Mouse (Mus musculus) brown adipose tissue, adult 24 weeks (tissue): ENCODE results near the gene Kcnk18. TPM values are rescaled to one million over a fixed set of nuclear protein-coding genes. Genes with fewer than 3 reads are reported as not detected.

Source experiments
- H3K27ac ChIP-seq: fragments of 200-500 bp; replicated peaks from 2 replicates; pipeline ENCODE4 v1.5.1; 2012; ENCODE audit warnings: low read depth, mild to moderate bottlenecking, low read length
- H3K4me1 ChIP-seq: fragments of 200-500 bp; 2 replicates; pipeline ENCODE4 v1.6.1; 2012; ENCODE audit warnings: low read length, mixed read lengths; ENCODE audit not compliant: control insufficient read depth, insufficient read depth, insufficient read length
- H3K4me3 ChIP-seq: fragments of 200-500 bp; 2 replicates; pipeline ENCODE4 v1.5.1; 2012; ENCODE audit warnings: low read depth, mild to moderate bottlenecking, low read length, moderate library complexity; ENCODE audit not compliant: insufficient read depth
- polyA plus RNA-seq: library from polyadenylated mRNA; stranded (reverse); fragments of >200 nt; gene quantifications from 2 replicates; pipeline ENCODE4 v1.2.4, GENCODE M21; 2012; ENCODE audit not compliant: missing spikeins, insufficient read depth, insufficient read length

Gene Kcnk18
- polyA plus RNA-seq, 1 experiment, result not detected

DNA sequence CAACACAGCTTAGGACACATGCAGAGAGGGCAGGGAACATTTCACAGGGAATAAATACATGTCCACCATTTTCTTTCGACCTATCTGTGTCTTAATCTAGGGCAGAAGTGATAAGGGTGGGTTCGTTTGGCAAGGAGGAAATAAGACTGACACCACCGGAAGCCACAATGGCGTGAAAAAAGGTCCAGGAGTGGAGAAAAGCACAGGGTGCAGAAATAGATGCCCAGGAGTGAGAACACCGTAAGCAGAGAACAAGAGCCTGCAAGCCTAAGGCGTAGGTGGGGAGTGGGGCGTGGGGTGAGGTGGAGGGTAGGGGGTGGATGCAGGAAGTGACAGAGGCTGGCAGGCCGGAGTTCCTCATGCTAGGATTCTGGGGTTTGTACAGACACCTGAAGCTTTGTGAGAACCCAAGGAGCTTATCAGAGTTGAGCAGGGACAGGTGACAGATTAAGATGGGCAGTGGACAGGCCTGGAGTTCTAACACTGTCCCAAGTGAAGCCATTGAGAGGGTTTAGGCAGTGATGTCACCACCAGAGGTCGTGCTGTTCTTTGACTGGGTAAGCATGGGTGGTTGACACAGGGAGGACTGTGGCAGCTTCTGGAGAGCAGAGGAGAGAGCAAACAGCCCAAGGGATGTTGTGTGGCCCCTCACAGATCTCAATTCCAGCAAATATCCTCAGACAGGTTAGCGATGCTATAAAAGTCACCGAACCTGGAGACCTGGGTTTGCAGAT lies 29.7 kb downstream of the Kcnk18 start:
- no peaks in the 10 kb centered on the region for H3K4me1 ChIP-seq
- no peak overlapping the region for H3K4me3 ChIP-seq
- H3K27ac ChIP-seq, result no peak overlapping the region

DNA sequence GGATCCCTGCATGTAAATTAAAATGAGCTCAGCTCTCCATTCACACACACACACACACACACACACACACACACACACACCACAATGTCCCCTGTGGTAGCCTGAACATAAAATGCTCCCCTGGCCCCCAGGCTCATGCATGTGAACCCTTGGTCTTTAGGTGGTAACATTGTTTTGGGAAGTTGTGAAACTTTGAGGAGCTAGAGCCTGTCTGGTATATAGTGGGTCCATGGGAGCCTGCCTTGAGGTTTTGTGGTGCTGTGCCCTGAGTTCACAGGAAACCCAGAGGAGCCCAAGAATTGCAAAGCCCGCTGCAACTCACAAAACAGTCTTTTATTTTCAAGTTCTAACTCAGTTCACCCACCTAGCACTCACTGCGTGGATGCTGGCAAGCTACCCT lies 33.6 kb downstream of the Kcnk18 start:
- no peak overlapping the region for H3K4me3 ChIP-seq
- no peak overlapping the region for H3K27ac ChIP-seq
- no peaks in the 10 kb centered on the region for H3K4me1 ChIP-seq

DNA sequence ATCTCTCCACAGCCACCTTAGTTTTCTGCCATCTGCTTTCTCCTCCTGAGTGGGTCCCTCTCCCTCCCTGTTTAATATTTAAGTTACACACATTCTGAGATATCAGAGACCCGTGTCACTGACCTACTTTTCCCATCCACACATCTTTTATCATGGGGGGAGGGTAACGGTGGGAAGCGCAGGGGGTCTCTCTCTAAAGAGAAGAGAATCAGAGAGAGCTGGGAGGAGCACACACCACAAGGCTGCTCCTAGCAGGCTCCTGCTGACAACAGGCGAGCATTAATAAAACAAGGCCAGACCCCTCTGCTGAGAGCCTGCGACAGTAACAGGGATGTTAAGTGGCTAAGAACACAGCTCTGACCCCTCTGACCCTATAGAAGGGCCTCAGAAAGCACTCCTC lies 40.6 kb downstream of the Kcnk18 start:
- Histone ChIP-seq H3K4me3 (no peak overlapping the region), H3K27ac (no peak overlapping the region), H3K4me1 (no peaks in the 10 kb centered on the region)

GRCm38 (mm10) chr19:59260718-59261442 lies 41.9 kb downstream of the Kcnk18 start, which contains the start of gene Slc18a2:
Gene Slc18a2, plus strand, starts transcription at chr19:59260896.
- Histone ChIP-seq H3K4me3 (no peak within 1 kb of the TSS), H3K27ac (no peak within 1 kb of the TSS)

DNA sequence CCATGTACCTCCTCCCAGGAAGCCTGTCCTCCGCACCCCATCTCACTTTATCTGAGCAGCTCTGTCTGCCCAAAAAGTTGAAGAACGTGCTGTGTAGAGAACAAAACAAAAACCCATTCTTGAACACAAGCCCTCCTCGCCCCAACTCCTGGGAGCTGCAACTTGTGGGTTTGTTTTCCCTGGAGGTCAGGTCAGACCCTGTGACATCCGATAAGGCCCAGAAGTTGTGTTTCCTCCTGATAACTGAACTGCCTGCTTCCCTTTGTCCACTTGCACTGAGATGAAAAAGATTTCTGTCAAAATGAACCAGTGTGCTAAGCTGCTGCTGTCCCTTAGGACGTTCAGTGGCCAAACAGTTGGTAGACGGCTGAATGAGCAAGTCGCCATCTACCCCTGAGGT lies 42.6 kb downstream of the Kcnk18 start:
- H3K4me3 ChIP-seq, result no peak overlapping the region
- H3K4me1 ChIP-seq, result no peaks in the 10 kb centered on the region
- H3K27ac ChIP-seq, result no peak overlapping the region

More at GRCm38 (mm10) chr19:59260718-59261442, 41.9 kb downstream of the Kcnk18 start, which contains the start of gene Slc18a2:
- no peaks in the 10 kb centered on the region for H3K4me1 ChIP-seq

DNA sequence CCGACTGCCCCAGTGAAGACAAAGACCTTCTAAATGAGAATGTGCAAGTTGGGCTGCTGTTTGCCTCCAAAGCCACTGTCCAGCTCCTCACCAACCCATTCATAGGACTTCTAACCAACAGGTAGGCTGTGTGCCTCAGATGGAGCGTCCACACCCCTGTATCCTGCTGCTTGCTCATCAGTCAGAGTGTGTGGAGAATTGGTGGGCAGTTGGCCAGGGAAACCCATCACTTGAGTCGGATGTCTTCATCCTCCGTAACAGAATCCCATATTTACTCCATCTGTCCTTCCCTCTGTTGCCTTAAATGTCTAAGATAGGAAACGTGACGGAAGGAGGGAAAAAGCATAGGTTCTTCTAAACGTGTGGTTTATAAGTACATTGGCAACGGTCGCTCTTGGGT lies 44.2 kb downstream of the Kcnk18 start:
- H3K4me3 ChIP-seq, result no peak overlapping the region
- H3K27ac ChIP-seq, result no peak overlapping the region
- H3K4me1 ChIP-seq, result no peaks in the 10 kb centered on the region

GRCm38 (mm10) chr19:59264838-59265532 lies 46.0 kb downstream of the Kcnk18 start:
- Histone ChIP-seq H3K4me1 (no peaks in the 10 kb centered on the region), H3K27ac (no peak overlapping the region), H3K4me3 (no peak overlapping the region)

DNA sequence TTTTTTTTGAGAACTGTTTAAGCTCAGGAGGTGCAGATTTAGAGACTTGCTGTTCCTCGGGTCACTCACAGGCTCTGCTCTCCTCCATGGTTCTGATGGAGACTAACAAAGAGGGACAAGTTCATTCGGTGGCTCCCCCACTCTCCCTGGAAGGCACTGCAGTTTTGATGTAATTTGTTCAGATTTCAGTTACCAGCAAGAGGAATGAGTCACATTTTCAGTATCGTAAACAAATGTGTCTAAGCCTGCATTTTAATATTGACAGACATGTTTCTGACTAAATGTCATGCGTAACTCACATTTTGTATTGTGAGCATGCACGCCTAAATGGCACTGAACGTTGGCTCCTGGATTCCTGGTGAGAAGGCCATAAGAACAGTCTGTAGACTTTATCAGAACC lies 46.9 kb downstream of the Kcnk18 start:
- H3K4me1 ChIP-seq, result no peaks in the 10 kb centered on the region
- H3K27ac ChIP-seq, result no peak overlapping the region
- H3K4me3 ChIP-seq, result no peak overlapping the region

DNA sequence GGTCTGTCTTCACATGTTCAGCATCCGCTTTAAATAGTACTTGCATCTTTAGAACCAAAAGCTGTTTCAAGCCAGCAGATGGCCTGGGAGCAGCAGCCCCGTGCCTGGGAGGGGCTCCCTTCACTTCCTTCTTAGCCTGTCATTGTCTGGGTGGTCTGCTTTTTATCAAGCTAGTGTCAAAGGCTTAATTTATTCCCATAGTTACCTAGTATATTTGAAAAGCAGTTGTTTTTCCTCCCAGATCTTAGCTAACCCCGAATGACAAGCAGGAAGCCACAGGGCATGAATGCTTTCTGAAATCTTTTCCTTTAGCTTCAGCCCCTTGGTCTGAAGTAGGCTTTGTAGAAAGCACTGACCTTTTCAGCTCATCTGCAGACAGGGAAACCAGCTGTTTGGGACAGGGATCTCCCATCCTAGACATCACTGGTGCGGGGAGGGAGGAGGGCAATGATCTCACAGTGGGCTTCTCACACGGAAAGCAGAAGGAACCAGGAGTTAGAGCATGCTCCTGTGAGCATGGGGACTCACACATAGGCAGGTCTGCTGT lies 48.5 kb downstream of the Kcnk18 start:
- Histone ChIP-seq H3K27ac (no peak overlapping the region), H3K4me1 (no peaks in the 10 kb centered on the region), H3K4me3 (no peak overlapping the region)

- Histone ChIP-seq H3K27ac (no peak overlapping the region), H3K4me1 (no peaks in the 10 kb centered on the region), H3K4me3 (no peak overlapping the region)
Measured at GRCm38 (mm10) chr19:59273190-59273589, 54.2 kb downstream of the Kcnk18 start.

GRCm38 (mm10) chr19:59276354-59276753 lies 57.3 kb downstream of the Kcnk18 start:
- Histone ChIP-seq H3K27ac (no peak overlapping the region), H3K4me3 (no peak overlapping the region), H3K4me1 (no peaks in the 10 kb centered on the region)

DNA sequence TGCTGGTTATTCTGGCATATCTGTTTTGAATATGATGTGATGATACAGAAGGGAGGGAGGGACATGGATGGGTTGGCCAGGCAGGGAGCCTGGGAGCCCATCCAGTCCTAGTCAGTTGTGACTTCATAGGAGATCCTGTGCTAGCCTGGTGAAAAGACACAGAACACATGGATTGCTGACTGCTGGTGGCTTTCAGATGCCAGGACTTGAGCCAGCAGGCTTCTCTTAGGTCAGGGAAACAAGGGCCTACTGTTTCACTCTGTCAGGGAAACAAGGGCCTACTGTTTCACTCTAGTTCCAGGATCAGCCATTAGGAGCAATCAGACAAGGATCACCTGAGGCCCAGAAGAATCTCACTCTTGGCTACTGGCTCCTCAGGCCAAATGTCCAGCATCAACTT lies 61.8 kb downstream of the Kcnk18 start:
- Histone ChIP-seq H3K4me1 (no peaks in the 10 kb centered on the region), H3K27ac (no peak overlapping the region), H3K4me3 (no peak overlapping the region)

GRCm38 (mm10) chr19:59282001-59282400 lies 63.0 kb downstream of the Kcnk18 start:
- no peaks in the 10 kb centered on the region for H3K4me1 ChIP-seq
- H3K27ac ChIP-seq, result no peak overlapping the region
- no peak overlapping the region for H3K4me3 ChIP-seq
